Mouse (Mus musculus): Measurements from ENCODE around the gene Dram2. TPM values are rescaled to one million over a fixed set of nuclear protein-coding genes. Genes with fewer than 3 reads are reported as not detected.

The Dram2 gene
- total and polyA plus RNA-seq, 3 experiments, result 16.7 to 20.1 TPM; not detected in 1

GRCm38 (mm10) chr3:106618103-106618502, 70.5 kb downstream of the Dram2 start:
- no peaks in the 10 kb centered on the region for H3K27me3 ChIP-seq (ENCODE audit: control insufficient read depth in 1 of 2, insufficient read depth in 2 of 2, low read length in 2 of 2)
- no peak overlapping the region for H3K27ac ChIP-seq (ENCODE audit: control insufficient read depth, low read depth, low read length)
- H3K79me2 ChIP-seq (ENCODE audit: control insufficient read depth, insufficient read depth, low read length, poor library complexity), result no peaks in the 10 kb centered on the region
- DNase-seq (ENCODE audit: low read depth, low spot score), result peak; percentile 27
- no peaks in the 10 kb centered on the region for H3K36me3 ChIP-seq (ENCODE audit: control insufficient read depth in 1 of 2, insufficient read depth in 2 of 2, low read length in 2 of 2)
- H3K4me1 ChIP-seq (ENCODE audit: control insufficient read depth in 1 of 2, insufficient read depth in 2 of 2, low read length in 2 of 2), result no peaks in the 10 kb centered on the region
- no peak overlapping the region for H3K9ac ChIP-seq (ENCODE audit: control insufficient read depth, low read depth, low read length, poor library complexity, severe bottlenecking)
- H3K9me3 ChIP-seq (replicated peaks; ENCODE audit: insufficient read depth, low read length), result no peaks in the 10 kb centered on the region
- TF ChIP-seq BHLHE40 (IDR thresholded peaks at IDR 0.05; ENCODE audit: borderline replicate concordance, low read depth, low read length) (no peak), USF2 (IDR thresholded peaks at IDR 0.05; ENCODE audit: borderline replicate concordance in 1 of 2, insufficient read depth in 1 of 2, low read depth in 1 of 2, low read length in 2 of 2) (no peak), MAX (IDR thresholded peaks at IDR 0.05; ENCODE audit: low read length) (no peak), ZC3H11A (IDR thresholded peaks at IDR 0.05; ENCODE audit: low read depth, low read length) (no peak), NRF1 (IDR thresholded peaks at IDR 0.05; ENCODE audit: insufficient read depth, low read depth, low read length, poor library complexity, severe bottlenecking) (no peak), GABPA (IDR thresholded peaks at IDR 0.05; ENCODE audit: low read depth, low read length) (no peak), KAT2A (conservative IDR thresholded peaks at IDR 0.05; ENCODE audit: low read depth, low read length) (no peak), ETS1 (IDR thresholded peaks at IDR 0.05; ENCODE audit: low read depth, low read length) (no peak), POLR2AphosphoS5 (IDR thresholded peaks at IDR 0.05; ENCODE audit: borderline replicate concordance, low read depth, low read length) (no peak), POLR2A (IDR thresholded peaks at IDR 0.05; ENCODE audit: control insufficient read depth in 1 of 2, insufficient read depth in 1 of 2, low read depth in 1 of 2, low read length in 2 of 2, poor library complexity in 1 of 2) (no peak), MYC (IDR thresholded peaks at IDR 0.05; ENCODE audit: low read depth, low read length) (no peak), UBTF (IDR thresholded peaks at IDR 0.05; ENCODE audit: borderline replicate concordance, insufficient read depth, low read depth, low read length) (no peak), MXI1 (IDR thresholded peaks at IDR 0.05; ENCODE audit: low read depth, low read length) (no peak), TCF12 (IDR thresholded peaks at IDR 0.05; ENCODE audit: low read depth, low read length) (no peak), ZNF384 (IDR thresholded peaks at IDR 0.05; ENCODE audit: low read depth, low read length) (no peak), CHD2 (IDR thresholded peaks at IDR 0.05; ENCODE audit: low read length) (no peak), USF1 (IDR thresholded peaks at IDR 0.05; ENCODE audit: low read depth, low read length) (no peak), E2F4 (IDR thresholded peaks at IDR 0.05; ENCODE audit: borderline replicate concordance, low read depth, low read length) (no peak), MAFK (IDR thresholded peaks at IDR 0.05; ENCODE audit: borderline replicate concordance, low read depth, low read length) (no peak), CTCF (IDR thresholded peaks at IDR 0.05 in 2 of 3, conservative IDR thresholded peaks at IDR 0.05 in 1 of 3; ENCODE audit: control insufficient read depth in 1 of 3, insufficient read depth in 1 of 3, low read depth in 2 of 3, low read length in 3 of 3, poor library complexity in 1 of 3, severe bottlenecking in 1 of 3) (no peak)
- H3K4me3 ChIP-seq (ENCODE audit: control insufficient read depth in 1 of 2, insufficient read depth in 1 of 2, low read depth in 2 of 2, low read length in 2 of 2), result no peak overlapping the region

Other genes starting within 250 kb of the Dram2 start
- not detected in 2 replicates for gene Chil6, start 141.6 kb upstream of the Dram2 start, total RNA-seq (2012; rRNA removed)
- not detected for gene Chil6, start 141.6 kb upstream of the Dram2 start, polyA plus RNA-seq (2012; ENCODE audit: insufficient read depth in 1 of 2, insufficient read length in 2 of 2, low read depth in 1 of 2, low replicate concordance in 2 of 2, missing spikeins in 1 of 2)
- 4.0 and 4.5 TPM in 2 replicates for gene Dennd2d, start 65.4 kb upstream of the Dram2 start, total RNA-seq (2012; rRNA removed)
- gene Dennd2d, start 65.4 kb upstream of the Dram2 start, polyA plus RNA-seq (2012; ENCODE audit: insufficient read depth in 1 of 2, insufficient read length in 2 of 2, low read depth in 1 of 2, low replicate concordance in 2 of 2, missing spikeins in 1 of 2), result 1 to 10 TPM in 1 of 2 experiments, not detected in 1; 8.0 TPM
- 26.0 and 32.0 TPM in 2 replicates for gene Cept1, start within 50 bp of the Dram2 start, total RNA-seq (2012; rRNA removed)
- gene Cept1, start within 50 bp of the Dram2 start, polyA plus RNA-seq (2012; ENCODE audit: insufficient read depth in 1 of 2, insufficient read length in 2 of 2, low read depth in 1 of 2, low replicate concordance in 2 of 2, missing spikeins in 1 of 2), result 10 to 100 TPM in 1 of 2 experiments, not detected in 1; 15.9 TPM
- 4.4 and 4.5 TPM in 2 replicates for gene Lrif1, start 137.2 kb downstream of the Dram2 start, total RNA-seq (2012; rRNA removed)
- 10 to 100 TPM in 1 of 2 experiments, not detected in 1; 10.7 TPM for gene Lrif1, start 137.2 kb downstream of the Dram2 start, polyA plus RNA-seq (2012; ENCODE audit: insufficient read depth in 1 of 2, insufficient read length in 2 of 2, low read depth in 1 of 2, low replicate concordance in 2 of 2, missing spikeins in 1 of 2)
- gene Cd53, start 242.4 kb downstream of the Dram2 start, total RNA-seq (2012; rRNA removed), result 0.58 and 0.69 TPM in 2 replicates
- 1 to 10 TPM in 1 of 2 experiments, not detected in 1; 1.4 TPM for gene Cd53, start 242.4 kb downstream of the Dram2 start, polyA plus RNA-seq (2012; ENCODE audit: insufficient read depth in 1 of 2, insufficient read length in 2 of 2, low read depth in 1 of 2, low replicate concordance in 2 of 2, missing spikeins in 1 of 2)

All from MEL (cell line).